Mouse (Mus musculus) E14TG2a.4 (cell line): ENCODE data around the gene Pex13.
A peak's percentile ranks its signal among the peaks of the same experiment; 100 is the strongest.

Experiments
- H3K27me3 ChIP-seq: 2 replicates; pipeline ENCODE4 v1.6.1; 2014; ENCODE audit warnings: low read length, control low read depth; ENCODE audit not compliant: insufficient read depth
- H3K36me3 ChIP-seq: 2 replicates; pipeline ENCODE4 v1.6.1; 2014; ENCODE audit warnings: low read length, control low read depth; ENCODE audit not compliant: insufficient read depth
- H3K4me1 ChIP-seq: replicated peaks from 2 replicates; pipeline ENCODE4 v1.6.1; 2014; ENCODE audit warnings: low read depth, low read length, control low read depth
- H3K4me3 ChIP-seq: replicated peaks from 2 replicates; pipeline ENCODE4 v1.5.1; 2014; ENCODE audit warnings: mild to moderate bottlenecking, low read length
- H3K9me3 ChIP-seq: 2 replicates; pipeline ENCODE4 v1.6.1; 2014; ENCODE audit warnings: low read length, control low read depth
- CTCF ChIP-seq: conservative IDR thresholded peaks from 2 replicates; pipeline ENCODE4 v1.5.1; 2014; ENCODE audit warnings: low read length
- NANOG ChIP-seq: IDR thresholded peaks from 2 replicates; pipeline ENCODE4 v1.6.1; 2014; ENCODE audit warnings: borderline replicate concordance, low read length, mixed read lengths
- POU5F1 ChIP-seq: IDR thresholded peaks from 2 replicates; pipeline ENCODE4 v1.6.1; 2014; ENCODE audit warnings: low read length, borderline replicate concordance

The Pex13 gene

GRCm38 (mm10) chr11:23665798-23666501, at the start of gene Pex13:
Gene Pex13 (minus strand): TSS chr11:23665959.
- no peaks in the 10 kb centered on the region for H3K27me3 ChIP-seq
- peaks cover 41% of the 10 kb centered on the region for H3K4me1 ChIP-seq
- TF ChIP-seq POU5F1 (peak; percentile 61; the same call in 1 of the 2 replicates), NANOG (no peak), CTCF (no peak)
- H3K36me3 ChIP-seq: peaks cover 8% of the 10 kb centered on the region; the same call in 1 of the 2 replicates
- H3K9me3 ChIP-seq: no peaks in the 10 kb centered on the region
- peak within 1 kb of the TSS; percentile 98 for H3K4me3 ChIP-seq

GRCm38 (mm10) chr11:23712299-23712698, 46.5 kb upstream of the Pex13 start:
- H3K27me3 ChIP-seq: no peaks in the 10 kb centered on the region
- TF ChIP-seq POU5F1 (no peak), NANOG (no peak), CTCF (no peak)
- no peak overlapping the region for H3K4me3 ChIP-seq
- H3K36me3 ChIP-seq: peaks cover 89% of the 10 kb centered on the region
- no peaks in the 10 kb centered on the region for H3K4me1 ChIP-seq
- no peaks in the 10 kb centered on the region for H3K9me3 ChIP-seq

- Histone ChIP-seq H3K9me3 (no peaks in the 10 kb centered on the region), H3K36me3 (peaks cover 43% of the 10 kb centered on the region), H3K4me1 (peaks cover 8% of the 10 kb centered on the region), H3K27me3 (no peaks in the 10 kb centered on the region), H3K4me3 (no peak overlapping the region)
- TF ChIP-seq CTCF (no peak), POU5F1 (no peak), NANOG (no peak)
Measured at GRCm38 (mm10) chr11:23704604-23705294, 39.0 kb upstream of the Pex13 start.

- Histone ChIP-seq H3K36me3 (peaks cover 24% of the 10 kb centered on the region), H3K4me3 (no peak overlapping the region), H3K27me3 (no peaks in the 10 kb centered on the region), H3K4me1 (peaks cover 30% of the 10 kb centered on the region), H3K9me3 (no peaks in the 10 kb centered on the region)
- TF ChIP-seq CTCF (no peak), POU5F1 (no peak), NANOG (no peak)
Measured at GRCm38 (mm10) chr11:23701831-23702230, 36.1 kb upstream of the Pex13 start.

GRCm38 (mm10) chr11:23699414-23700095, 33.8 kb upstream of the Pex13 start:
- Histone ChIP-seq H3K9me3 (no peaks in the 10 kb centered on the region), H3K27me3 (no peaks in the 10 kb centered on the region), H3K36me3 (peaks cover 17% of the 10 kb centered on the region), H3K4me3 (no peak overlapping the region), H3K4me1 (peaks cover 30% of the 10 kb centered on the region)
- TF ChIP-seq NANOG (no peak), POU5F1 (no peak)

- H3K36me3 ChIP-seq: peaks cover 12% of the 10 kb centered on the region
- H3K4me1 ChIP-seq: peaks cover 30% of the 10 kb centered on the region
- TF ChIP-seq POU5F1 (no peak), NANOG (no peak), CTCF (no peak)
- no peak overlapping the region for H3K4me3 ChIP-seq
- no peaks in the 10 kb centered on the region for H3K27me3 ChIP-seq
- H3K9me3 ChIP-seq: no peaks in the 10 kb centered on the region
Measured at GRCm38 (mm10) chr11:23698526-23698925, 32.8 kb upstream of the Pex13 start.

- Histone ChIP-seq H3K9me3 (no peaks in the 10 kb centered on the region), H3K36me3 (peaks cover 7% of the 10 kb centered on the region; the same call in 1 of the 2 replicates), H3K4me1 (peaks cover 39% of the 10 kb centered on the region), H3K4me3 (no peak overlapping the region), H3K27me3 (no peaks in the 10 kb centered on the region)
- TF ChIP-seq POU5F1 (no peak), CTCF (no peak), NANOG (no peak)
Measured at GRCm38 (mm10) chr11:23695847-23696246, 30.1 kb upstream of the Pex13 start.

- H3K9me3 ChIP-seq: no peaks in the 10 kb centered on the region
- peaks cover 20% of the 10 kb centered on the region for H3K4me1 ChIP-seq
Measured at GRCm38 (mm10) chr11:23693286-23693685, 27.5 kb upstream of the Pex13 start.

More at GRCm38 (mm10) chr11:23693286-23693685, 27.5 kb upstream of the Pex13 start:
- Histone ChIP-seq H3K4me3 (no peak overlapping the region), H3K36me3 (peaks cover 20% of the 10 kb centered on the region), H3K27me3 (no peaks in the 10 kb centered on the region)
- no peak for TF ChIP-seq POU5F1
- peak; percentile 61; the same call in 1 of the 2 replicates for TF ChIP-seq NANOG
- no peak for TF ChIP-seq CTCF
